Mouse (Mus musculus): Measurements from ENCODE around the gene Tubgcp4. TPM values are rescaled to one million over a fixed set of nuclear protein-coding genes. Genes with fewer than 3 reads are reported as not detected.

The Tubgcp4 gene
- polyA plus RNA-seq, 1 experiment from 2014 or later: 15.4 TPM

DNA sequence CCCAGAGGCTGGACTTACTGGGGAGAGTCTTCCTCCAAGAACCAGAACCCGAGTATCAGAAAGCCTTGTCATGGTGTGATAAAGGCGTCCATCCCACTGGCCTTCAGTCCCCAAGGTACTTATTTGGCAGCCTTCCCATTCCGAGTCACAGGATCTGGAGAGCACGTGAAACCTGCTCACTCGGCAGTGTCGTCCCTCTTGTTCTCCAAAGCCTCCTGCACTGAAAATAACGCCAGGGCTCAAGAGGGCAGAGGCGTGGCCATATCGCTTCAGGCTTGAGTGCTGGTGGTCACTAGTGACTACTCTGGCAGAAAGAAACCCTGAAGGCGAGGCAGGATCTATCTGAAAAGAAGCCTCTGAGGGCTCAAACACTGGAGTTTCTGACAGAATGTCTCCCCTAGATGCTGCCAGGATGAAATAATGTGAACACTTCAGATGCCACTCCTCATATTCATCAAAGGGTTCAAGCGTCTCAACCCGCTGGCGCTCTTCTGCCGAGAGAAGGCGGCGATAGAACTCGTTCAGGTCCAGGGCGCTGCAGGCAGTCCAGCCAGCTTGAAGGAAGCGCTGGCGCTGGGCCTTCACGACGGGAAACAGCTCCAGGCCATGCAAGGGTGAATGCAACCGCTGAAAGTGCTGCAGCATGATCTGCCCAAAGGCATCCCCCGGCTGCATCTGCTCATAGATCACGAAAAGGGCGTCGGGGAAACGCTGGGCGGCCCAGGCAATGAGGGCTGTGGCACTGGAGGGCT lies 31.0 kb upstream of the Tubgcp4 start:
- TF ChIP-seq CTCF (IDR thresholded peaks at IDR 0.05; ENCODE audit: low read depth) (no peak), EP300 (optimal IDR thresholded peaks at IDR 0.05) (no peak)
- DNase-seq (ENCODE audit: low spot score) (peak; percentile 60), ATAC-seq (ENCODE audit: low FRiP score, low TSS enrichment) (peak; percentile 19; the same call in 1 of the 2 replicates)
- peak overlapping the region; percentile 98 for H3K27ac ChIP-seq (replicated peaks)
- no peaks in the 10 kb centered on the region for H3K36me3 ChIP-seq (ENCODE audit: control insufficient read depth, insufficient read depth, low read length)
- peaks cover 10% of the 10 kb centered on the region for H3K4me1 ChIP-seq (replicated peaks; ENCODE audit: control insufficient read depth, insufficient read depth)
- 38% methylated on average over 29 of the region's 29 CpGs for WGBS
- H3K9me3 ChIP-seq (ENCODE audit: control insufficient read depth, low read length): no peaks in the 10 kb centered on the region
- peak overlapping the region; percentile 96 for H3K4me2 ChIP-seq (replicated peaks; ENCODE audit: low read depth)
- peak overlapping the region; percentile 71 for H3K4me3 ChIP-seq (ENCODE audit: low read depth, low read length)
- H3K9ac ChIP-seq (ENCODE audit: low read length): peak overlapping the region; percentile 92
- H3K27me3 ChIP-seq (ENCODE audit: control insufficient read depth, insufficient read depth, low read length): no peaks in the 10 kb centered on the region

DNA sequence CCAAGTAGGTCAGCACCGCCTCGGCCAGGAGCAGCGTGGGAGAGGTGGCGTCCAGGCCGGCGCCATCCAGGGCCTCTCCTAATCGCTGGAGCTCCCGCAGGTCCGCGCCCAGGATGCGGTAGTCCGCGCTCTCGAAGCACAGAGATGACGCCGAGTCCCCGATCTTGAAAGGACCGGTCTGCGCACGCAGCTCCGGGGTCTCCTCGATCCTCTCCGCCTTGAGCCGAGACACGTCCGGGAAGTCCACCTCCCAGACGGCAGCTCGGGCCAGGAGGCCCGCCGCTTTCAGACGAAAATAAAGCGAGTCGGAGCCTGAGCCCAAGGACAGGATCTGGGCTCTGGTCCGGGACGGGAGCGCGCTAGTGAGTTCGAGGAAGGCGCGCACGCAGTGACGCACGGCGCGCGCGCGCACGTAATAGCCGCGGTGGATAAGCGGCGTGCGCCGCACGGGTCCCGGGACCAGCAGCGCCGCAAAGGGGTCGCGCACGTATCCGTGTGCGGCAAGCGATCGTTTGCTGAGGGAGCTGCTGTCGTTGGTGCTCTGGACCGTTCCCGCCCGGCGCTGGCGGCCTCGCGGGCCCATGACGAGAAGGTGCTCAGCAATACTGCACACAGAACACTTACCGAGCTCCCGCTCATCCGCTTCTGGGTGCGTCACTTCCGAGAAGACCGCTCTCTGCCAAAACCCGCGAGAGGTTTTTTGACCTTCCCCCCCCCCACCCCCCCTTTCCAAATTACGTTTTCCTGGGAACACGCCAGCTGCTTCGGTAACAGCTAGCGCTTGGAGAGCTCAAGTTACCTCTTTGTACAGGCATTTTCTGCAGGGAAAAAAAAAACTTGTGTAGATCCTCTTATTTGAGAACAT lies 30.2 kb upstream of the Tubgcp4 start, which contains the start of the genes Adal and Lcmt2:
Adal (plus strand) TSS at position 411 of the 865 bp plus-strand sequence.
Lcmt2 (minus strand) TSS at position 636 of the 865 bp plus-strand sequence.
- Histone ChIP-seq H3K4me1 (replicated peaks; ENCODE audit: control insufficient read depth, insufficient read depth) (peaks cover 10% of the 10 kb centered on the region), H3K9ac (ENCODE audit: low read length) (peak within 1 kb of the TSS; percentile 92), H3K27ac (replicated peaks) (peak within 1 kb of the TSS; percentile 98), H3K9me3 (ENCODE audit: control insufficient read depth, low read length) (no peaks in the 10 kb centered on the region), H3K4me2 (replicated peaks; ENCODE audit: low read depth) (peak within 1 kb of the TSS; percentile 96), H3K4me3 (ENCODE audit: low read depth, low read length) (peak within 1 kb of the TSS; percentile 71), H3K36me3 (ENCODE audit: control insufficient read depth, insufficient read depth, low read length) (no peaks in the 10 kb centered on the region), H3K27me3 (ENCODE audit: control insufficient read depth, insufficient read depth, low read length) (no peaks in the 10 kb centered on the region)
- under 1% methylated on average over 87 of the region's 87 CpGs for WGBS
- ATAC-seq (ENCODE audit: low FRiP score, low TSS enrichment) (peak; percentile 95), DNase-seq (ENCODE audit: low spot score) (peak; percentile 92)
- TF ChIP-seq CTCF (IDR thresholded peaks at IDR 0.05; ENCODE audit: low read depth) (no peak; the same call in 1 of the 2 replicates), EP300 (optimal IDR thresholded peaks at IDR 0.05) (no peak)

DNA sequence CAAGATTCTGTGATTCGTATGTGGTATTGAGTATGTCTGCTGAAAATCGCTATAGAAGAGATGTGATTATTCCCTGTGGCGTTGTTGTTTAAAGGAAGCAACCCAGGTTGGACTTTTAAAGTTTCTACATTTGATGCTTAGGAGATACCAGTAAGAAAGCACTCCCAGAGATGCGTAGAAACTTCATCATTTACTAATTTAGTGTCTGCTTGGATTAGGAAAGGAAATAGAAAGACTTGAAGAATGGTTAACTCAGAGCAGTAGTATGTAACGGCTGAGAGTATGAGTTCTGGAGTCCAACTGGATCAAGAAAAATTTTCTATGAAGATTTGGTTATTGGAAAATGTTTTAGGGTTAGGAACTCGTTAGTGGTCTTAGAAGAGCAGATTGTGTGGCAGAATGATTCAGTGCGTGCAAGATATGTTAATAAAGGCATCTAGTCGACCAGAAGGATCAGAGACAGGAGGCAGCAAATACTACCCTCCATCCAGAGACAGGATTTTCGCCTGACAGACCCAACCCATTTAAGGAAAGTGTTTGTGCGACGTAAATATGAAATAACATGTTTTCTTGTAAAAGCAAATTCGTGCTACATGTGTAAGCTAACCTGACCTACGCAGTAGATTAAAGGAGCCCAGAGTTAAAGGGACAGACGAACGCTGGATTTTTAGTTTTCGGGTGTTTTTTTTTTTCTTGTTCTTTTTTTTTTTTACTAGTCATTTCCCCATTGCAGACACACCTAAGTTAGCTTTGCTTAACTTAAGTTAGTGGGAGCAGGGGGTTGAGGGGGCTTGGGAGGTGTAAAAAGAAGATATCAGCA lies 29.0 kb upstream of the Tubgcp4 start:
- DNase-seq (ENCODE audit: low spot score) (no peak), ATAC-seq (ENCODE audit: low FRiP score, low TSS enrichment) (no peak)
- H3K9ac ChIP-seq (ENCODE audit: low read length): peak overlapping the region; percentile 92
- peak overlapping the region; percentile 71 for H3K4me3 ChIP-seq (ENCODE audit: low read depth, low read length)
- no peaks in the 10 kb centered on the region; the same call in 1 of the 2 replicates for H3K36me3 ChIP-seq (ENCODE audit: control insufficient read depth, insufficient read depth, low read length)
- peak overlapping the region; percentile 96 for H3K4me2 ChIP-seq (replicated peaks; ENCODE audit: low read depth)
- no peaks in the 10 kb centered on the region for H3K27me3 ChIP-seq (ENCODE audit: control insufficient read depth, insufficient read depth, low read length)
- H3K4me1 ChIP-seq (replicated peaks; ENCODE audit: control insufficient read depth, insufficient read depth): peaks cover 10% of the 10 kb centered on the region
- H3K9me3 ChIP-seq (ENCODE audit: control insufficient read depth, low read length): no peaks in the 10 kb centered on the region
- 55% methylated on average over 16 of the region's 16 CpGs for WGBS
- TF ChIP-seq CTCF (IDR thresholded peaks at IDR 0.05; ENCODE audit: low read depth): no peak
- no peak for TF ChIP-seq EP300 (optimal IDR thresholded peaks at IDR 0.05)
- peak overlapping the region; percentile 98 for H3K27ac ChIP-seq (replicated peaks)

DNA sequence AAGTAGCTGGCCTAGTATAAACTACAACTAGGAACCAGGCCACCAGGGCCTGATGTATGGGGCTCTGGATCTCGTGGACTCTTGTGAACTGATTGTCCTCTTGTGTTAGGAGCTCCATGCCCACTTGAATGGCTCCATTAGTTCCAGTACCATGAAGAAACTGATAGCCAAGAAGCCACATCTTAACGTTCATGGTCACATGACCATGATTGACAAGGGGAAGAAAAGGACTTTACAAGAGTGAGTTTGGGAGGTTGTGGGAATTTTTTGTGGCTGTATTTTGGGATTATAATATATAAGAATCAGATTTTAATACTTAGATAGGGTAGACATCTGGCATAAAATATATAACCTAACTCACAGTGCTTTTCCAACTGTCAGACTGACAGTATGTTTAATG lies 28.0 kb upstream of the Tubgcp4 start:
- H3K27me3 ChIP-seq (ENCODE audit: control insufficient read depth, insufficient read depth, low read length): no peaks in the 10 kb centered on the region
- H3K36me3 ChIP-seq (ENCODE audit: control insufficient read depth, insufficient read depth, low read length): no peaks in the 10 kb centered on the region; the same call in 1 of the 2 replicates
- TF ChIP-seq CTCF (IDR thresholded peaks at IDR 0.05; ENCODE audit: low read depth): no peak
- no peak for TF ChIP-seq EP300 (optimal IDR thresholded peaks at IDR 0.05)
- peaks cover 10% of the 10 kb centered on the region for H3K4me1 ChIP-seq (replicated peaks; ENCODE audit: control insufficient read depth, insufficient read depth)
- no peak for ATAC-seq (ENCODE audit: low FRiP score, low TSS enrichment)
- H3K4me2 ChIP-seq (replicated peaks; ENCODE audit: low read depth): no peak overlapping the region
- no peak overlapping the region for H3K4me3 ChIP-seq (ENCODE audit: low read depth, low read length)
- WGBS: 70% methylated on average over 2 of the region's 2 CpGs
- no peaks in the 10 kb centered on the region for H3K9me3 ChIP-seq (ENCODE audit: control insufficient read depth, low read length)
- no peak overlapping the region for H3K9ac ChIP-seq (ENCODE audit: low read length)
- H3K27ac ChIP-seq (replicated peaks): no peak overlapping the region
- no peak for DNase-seq (ENCODE audit: low spot score)

DNA sequence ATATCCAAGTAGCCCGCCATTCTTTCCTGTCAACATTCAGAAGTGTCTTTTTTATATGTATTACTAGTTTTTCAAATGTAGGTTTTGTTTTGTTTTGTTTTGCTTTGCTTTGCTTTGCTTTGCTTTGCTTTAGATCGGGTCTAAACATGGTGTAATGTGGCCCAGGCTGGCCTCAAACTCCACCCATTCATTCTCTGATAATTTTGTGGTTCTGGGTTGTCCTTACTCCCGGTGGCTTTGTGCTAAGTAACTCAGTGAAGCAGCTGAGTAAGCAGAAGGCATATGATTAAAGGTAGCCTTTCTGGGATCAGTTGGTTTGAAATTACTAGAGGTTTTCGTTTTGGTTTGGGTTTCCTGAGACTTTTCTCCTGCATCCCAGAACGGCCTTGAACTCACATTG lies 20.8 kb upstream of the Tubgcp4 start:
- Histone ChIP-seq H3K9me3 (ENCODE audit: control insufficient read depth, low read length) (no peaks in the 10 kb centered on the region), H3K4me1 (replicated peaks; ENCODE audit: control insufficient read depth, insufficient read depth) (no peaks in the 10 kb centered on the region), H3K9ac (ENCODE audit: low read length) (no peak overlapping the region), H3K4me2 (replicated peaks; ENCODE audit: low read depth) (no peak overlapping the region), H3K4me3 (ENCODE audit: low read depth, low read length) (no peak overlapping the region), H3K27ac (replicated peaks) (no peak overlapping the region), H3K36me3 (ENCODE audit: control insufficient read depth, insufficient read depth, low read length) (peaks cover 9% of the 10 kb centered on the region), H3K27me3 (ENCODE audit: control insufficient read depth, insufficient read depth, low read length) (no peaks in the 10 kb centered on the region)
- no peak for ATAC-seq (ENCODE audit: low FRiP score, low TSS enrichment)
- no peak for TF ChIP-seq CTCF (IDR thresholded peaks at IDR 0.05; ENCODE audit: low read depth)
- no peak for TF ChIP-seq EP300 (optimal IDR thresholded peaks at IDR 0.05)
- DNase-seq (ENCODE audit: low spot score): no peak
- WGBS: 76% methylated on average over 5 of the region's 5 CpGs

Data from stomach, postnatal 0 days (tissue).